Mouse (Mus musculus) ES-Bruce4 (cell line): ENCODE measurements around the gene Rnf220. TPM values are rescaled to one million over a fixed set of nuclear protein-coding genes. Genes with fewer than 3 reads are reported as not detected.

Source experiments
- H3K27ac ChIP-seq: 2 replicates; pipeline ENCODE4 v1.5.1; 2012; ENCODE audit warnings: low read length, inconsistent platforms; ENCODE audit not compliant: insufficient read depth
- H3K27me3 ChIP-seq: 2 replicates; pipeline ENCODE4 v1.6.1; 2012; ENCODE audit warnings: mild to moderate bottlenecking, low read length, inconsistent platforms; ENCODE audit not compliant: control insufficient read depth, poor library complexity, insufficient read depth, severe bottlenecking
- H3K36me3 ChIP-seq: 2 replicates; pipeline ENCODE4 v1.6.1; 2012; ENCODE audit warnings: inconsistent platforms, mild to moderate bottlenecking, low read length, moderate library complexity; ENCODE audit not compliant: control insufficient read depth, poor library complexity, insufficient read depth, severe bottlenecking
- H3K4me1 ChIP-seq: one replicate; pipeline ENCODE4 v1.8.1; 2011; ENCODE audit warnings: low read length; ENCODE audit not compliant: control insufficient read depth, insufficient read depth
- H3K4me3 ChIP-seq: 2 replicates; pipeline ENCODE4 v1.5.1; 2011; ENCODE audit warnings: low read depth, mild to moderate bottlenecking, low read length
- H3K9ac ChIP-seq: 2 replicates; pipeline ENCODE4 v1.6.1; 2012; ENCODE audit warnings: low read depth, mild to moderate bottlenecking, inconsistent platforms; ENCODE audit not compliant: poor library complexity, severe bottlenecking
- H3K9me3 ChIP-seq: replicated peaks from 2 replicates; pipeline ENCODE4 v1.6.1; 2012; ENCODE audit warnings: mild to moderate bottlenecking, low read length, inconsistent platforms; ENCODE audit not compliant: control insufficient read depth, poor library complexity, insufficient read depth, severe bottlenecking
- CTCF ChIP-seq: IDR thresholded peaks from one replicate; pipeline ENCODE4 v1.8.1; 2011; ENCODE audit warnings: low read depth, low read length
- EP300 ChIP-seq: IDR thresholded peaks from 2 replicates; pipeline ENCODE4 v1.6.1; 2011; ENCODE audit warnings: low read depth, low read length; ENCODE audit not compliant: insufficient read depth
- POLR2A ChIP-seq: IDR thresholded peaks from one replicate; pipeline ENCODE4 v1.8.1; 2011; ENCODE audit warnings: low read length; ENCODE audit not compliant: insufficient read depth
- polyA plus RNA-seq: library from polyadenylated mRNA; stranded (reverse); fragments of >200 nt; gene quantifications from 2 replicates; pipeline ENCODE4 v1.2.4, GENCODE M21; 2011; ENCODE audit warnings: low read depth; ENCODE audit not compliant: missing spikeins, insufficient read depth, insufficient read length

The Rnf220 gene
- polyA plus RNA-seq, 1 experiment: 132 TPM

DNA sequence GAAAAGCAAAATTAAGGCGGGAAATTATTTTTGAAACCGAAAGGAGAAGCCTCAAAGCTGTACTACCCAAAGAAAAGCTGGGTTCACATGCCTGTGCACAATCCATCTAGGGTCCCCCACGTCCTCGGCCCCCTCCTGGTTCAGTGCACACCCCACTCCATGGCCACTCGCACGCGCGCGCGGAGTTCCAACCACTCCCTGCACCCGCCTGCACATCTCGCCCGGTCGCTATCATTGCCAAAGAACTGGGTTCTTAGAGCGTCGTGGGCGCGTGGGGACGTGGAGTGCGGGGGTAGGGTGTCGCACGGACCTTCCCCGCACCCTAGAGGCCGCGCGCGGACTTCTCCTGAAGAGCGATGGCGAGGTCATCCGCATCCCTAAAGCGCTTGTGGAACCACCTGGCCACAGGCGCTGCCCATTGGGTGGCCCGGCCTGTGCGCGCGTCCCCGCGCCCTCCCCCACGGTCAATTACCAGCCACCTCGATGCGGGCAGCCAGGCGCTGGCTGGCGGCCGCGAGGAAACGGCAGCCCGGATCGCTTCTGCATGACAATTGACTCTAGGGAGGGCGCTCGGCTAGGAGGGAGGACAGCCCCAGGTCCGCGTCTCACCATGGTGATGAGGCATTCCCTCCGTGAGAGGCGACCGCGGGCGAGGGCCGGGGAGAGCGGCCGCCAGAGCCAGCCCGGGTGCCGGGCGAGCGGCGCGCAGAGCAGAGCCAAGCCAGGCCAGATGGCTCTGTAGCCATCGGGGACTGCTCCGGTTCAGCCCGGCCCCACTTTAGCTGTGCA, 12.4 kb downstream of the Rnf220 start:
- no peak overlapping the region for H3K27ac ChIP-seq

DNA sequence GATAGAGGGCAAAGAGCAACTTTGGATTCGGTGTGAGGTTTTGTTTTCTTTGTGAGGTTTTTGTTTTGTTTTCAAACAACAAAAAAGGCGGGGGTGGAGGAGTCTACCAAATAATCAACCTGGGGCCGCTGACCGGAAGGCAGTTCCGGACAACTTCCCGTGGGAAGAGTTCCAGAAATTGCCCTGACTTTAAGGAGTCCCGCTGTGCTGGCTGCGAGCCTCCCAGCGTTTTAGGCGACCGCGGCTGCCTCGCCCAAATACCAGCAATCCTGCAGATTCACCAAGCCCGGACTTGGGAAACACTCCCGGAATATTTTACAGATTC, 13.0 kb downstream of the Rnf220 start:
- H3K4me3 ChIP-seq: peak overlapping the region; percentile 63
- H3K36me3 ChIP-seq: no peaks in the 10 kb centered on the region
- no peaks in the 10 kb centered on the region for H3K9me3 ChIP-seq
- H3K9ac ChIP-seq: peak overlapping the region; percentile 37
- no peaks in the 10 kb centered on the region for H3K27me3 ChIP-seq
- H3K27ac ChIP-seq: no peak overlapping the region
- no peaks in the 10 kb centered on the region for H3K4me1 ChIP-seq
- TF ChIP-seq POLR2A (no peak), CTCF (no peak), EP300 (0 out of 2 replicates have a peak, but pooled peaks have one; percentile 49)

More for the DNA sequence above, 12.4 kb downstream of the Rnf220 start:
- Histone ChIP-seq H3K9ac (peak overlapping the region; percentile 37), H3K4me3 (peak overlapping the region; percentile 63), H3K27me3 (no peaks in the 10 kb centered on the region), H3K36me3 (no peaks in the 10 kb centered on the region), H3K4me1 (no peaks in the 10 kb centered on the region), H3K9me3 (no peaks in the 10 kb centered on the region)
- peak; percentile 57; the same call in 1 of the 2 replicates for TF ChIP-seq EP300
- no peak for TF ChIP-seq CTCF

DNA sequence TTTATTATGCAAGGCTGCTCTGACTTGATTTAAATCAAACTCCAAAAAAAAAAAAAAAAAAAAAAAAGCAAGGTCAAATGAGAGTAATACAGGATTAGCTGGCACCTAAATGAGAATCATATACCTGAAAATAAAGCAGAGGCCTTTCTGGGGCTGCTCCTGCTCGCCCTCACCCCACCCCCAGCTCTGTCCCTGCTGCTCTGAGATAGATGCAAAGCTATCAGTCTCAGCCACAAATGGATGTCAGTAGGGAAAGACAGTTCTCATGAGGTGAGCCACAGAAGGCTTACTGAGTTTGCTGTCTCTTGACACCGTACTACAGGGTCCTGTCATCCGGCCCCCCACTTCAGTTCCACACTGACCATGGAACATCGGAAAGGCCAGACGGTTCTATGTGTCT, 14.7 kb downstream of the Rnf220 start:
- H3K27me3 ChIP-seq: no peaks in the 10 kb centered on the region
- no peaks in the 10 kb centered on the region for H3K4me1 ChIP-seq
- H3K36me3 ChIP-seq: no peaks in the 10 kb centered on the region
- H3K9me3 ChIP-seq: no peaks in the 10 kb centered on the region
- H3K4me3 ChIP-seq: no peak overlapping the region
- no peak for TF ChIP-seq POLR2A
- no peak for TF ChIP-seq CTCF
- no peak for TF ChIP-seq EP300
- no peak overlapping the region for H3K27ac ChIP-seq
- H3K9ac ChIP-seq: no peak overlapping the region

DNA sequence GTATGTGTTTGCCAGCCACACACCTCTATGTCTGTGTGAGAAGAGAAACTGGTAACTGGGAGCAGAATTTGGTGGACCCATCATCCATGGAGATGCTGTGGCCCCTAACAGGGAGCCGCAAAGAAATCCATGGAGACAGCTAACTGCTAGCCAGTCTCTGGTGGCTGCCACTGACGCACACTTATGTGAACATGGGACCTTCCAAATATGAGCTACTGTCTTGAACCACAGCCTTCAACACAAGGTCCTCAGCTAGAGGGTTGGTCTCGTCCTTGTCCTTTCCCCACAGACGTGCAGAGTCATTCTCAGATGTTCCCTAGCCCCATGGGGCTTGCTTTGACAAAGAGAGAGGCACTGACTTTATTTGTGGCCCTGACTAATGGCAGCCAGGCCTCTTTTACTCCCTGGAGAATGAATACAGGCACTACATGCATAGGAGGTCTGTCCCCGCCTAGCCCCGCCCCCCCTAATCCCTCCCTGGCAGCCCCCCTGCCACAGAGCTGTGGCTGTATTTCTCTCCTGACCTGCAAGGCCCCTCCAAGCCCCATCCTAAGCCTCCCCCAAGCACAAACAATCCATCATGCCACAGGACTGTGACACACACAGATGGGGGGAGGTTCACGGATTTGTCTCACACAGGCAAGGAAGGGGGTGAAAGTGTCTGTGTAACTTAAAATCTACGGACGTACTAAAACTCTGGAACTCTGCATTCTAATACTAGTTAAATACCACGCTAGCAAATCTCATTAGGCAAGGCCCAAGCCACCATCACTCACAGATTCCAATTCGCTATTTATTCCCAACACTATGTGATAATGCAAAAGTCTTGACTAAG, 16.0 kb downstream of the Rnf220 start:
- Histone ChIP-seq H3K9ac (no peak overlapping the region), H3K27me3 (no peaks in the 10 kb centered on the region), H3K9me3 (no peaks in the 10 kb centered on the region), H3K27ac (no peak overlapping the region), H3K4me3 (no peak overlapping the region), H3K4me1 (no peaks in the 10 kb centered on the region), H3K36me3 (no peaks in the 10 kb centered on the region)
- no peak for TF ChIP-seq POLR2A
- no peak for TF ChIP-seq EP300
- no peak for TF ChIP-seq CTCF

DNA sequence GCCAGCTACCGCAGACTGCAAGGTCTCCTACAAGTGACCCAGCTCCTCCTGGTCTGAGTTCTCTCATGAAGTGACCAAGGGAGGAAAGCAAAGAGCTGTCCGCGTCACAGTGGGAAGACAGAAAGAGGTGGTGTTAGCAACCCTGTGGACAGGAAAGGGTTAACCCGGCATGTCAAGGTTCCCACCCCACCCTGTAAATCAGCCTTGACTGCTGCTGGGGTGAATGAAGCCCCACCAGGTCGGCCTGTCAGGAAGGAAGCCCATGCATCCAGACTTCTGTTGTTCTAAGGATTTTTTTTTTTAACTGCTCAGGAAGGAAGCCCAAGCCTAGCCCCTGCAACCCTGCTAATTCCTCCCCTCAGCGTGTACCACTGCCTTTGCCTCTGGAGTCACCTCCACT, 16.9 kb downstream of the Rnf220 start:
- TF ChIP-seq POLR2A (no peak), CTCF (no peak), EP300 (no peak)
- no peaks in the 10 kb centered on the region for H3K4me1 ChIP-seq
- no peak overlapping the region for H3K27ac ChIP-seq

DNA sequence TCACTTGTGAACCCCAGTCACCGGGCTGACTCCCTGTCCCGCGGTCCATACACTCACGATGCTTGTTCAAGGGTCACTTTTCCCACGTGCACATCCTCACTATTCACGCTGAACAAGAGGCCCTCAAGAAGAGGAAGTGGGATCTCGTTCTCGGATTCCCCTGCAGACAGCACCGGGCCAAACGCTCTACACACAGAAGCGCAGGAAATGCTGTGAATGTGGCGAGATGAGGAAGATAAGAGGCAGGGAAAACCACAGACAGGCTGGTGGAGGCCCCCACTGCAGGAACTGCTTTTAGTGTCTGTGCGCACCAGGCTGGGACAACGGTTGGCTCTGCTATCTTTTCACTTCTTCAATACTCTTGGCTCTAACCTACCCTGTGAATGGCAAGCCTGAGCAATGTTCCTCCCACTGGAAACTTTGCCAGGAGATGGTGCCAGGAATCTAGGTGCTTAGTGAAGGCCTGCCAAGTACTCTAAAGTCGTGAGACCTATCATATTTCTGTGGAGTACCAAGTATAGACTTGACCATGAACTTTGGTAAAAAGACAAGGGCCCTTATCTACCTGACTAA, 18.7 kb downstream of the Rnf220 start:
- H3K9me3 ChIP-seq: no peaks in the 10 kb centered on the region
- no peaks in the 10 kb centered on the region for H3K27me3 ChIP-seq
- no peak overlapping the region for H3K9ac ChIP-seq
- no peak overlapping the region for H3K27ac ChIP-seq
- no peak overlapping the region for H3K4me3 ChIP-seq
- no peaks in the 10 kb centered on the region for H3K4me1 ChIP-seq
- H3K36me3 ChIP-seq: no peaks in the 10 kb centered on the region
- TF ChIP-seq CTCF (no peak), EP300 (no peak), POLR2A (no peak)

More for the DNA sequence above, 16.9 kb downstream of the Rnf220 start:
- Histone ChIP-seq H3K4me3 (no peak overlapping the region), H3K36me3 (no peaks in the 10 kb centered on the region), H3K9ac (no peak overlapping the region), H3K9me3 (no peaks in the 10 kb centered on the region), H3K27me3 (no peaks in the 10 kb centered on the region)
